In genomic region chr11:40251131-40251530, GRCm38 (mm10) we compare ENCODE assay signal across 31 mouse cellular contexts.
"Had no signal": no experiment of that assay in that cellular context is flagged by ENCODE, and none has a peak within 500 bp of the region (broad histone marks: within the 10 kb centered on the region; RNA-seq: fewer than 3 reads in every experiment).

No protein-coding gene starts in this region.

- H3K4me1 ChIP-seq: heart, embryonic 12.5 days; heart, embryonic 13.5 days; heart, embryonic 15.5 days; hindbrain, embryonic 10.5 days; hindbrain, embryonic 12.5 days; hindbrain, embryonic 13.5 days; hindbrain, embryonic 15.5 days; intestine, embryonic 15.5 days; kidney, embryonic 15.5 days had no signal

- H3K27ac ChIP-seq: heart, embryonic 13.5 days; heart, embryonic 15.5 days; hindbrain, embryonic 10.5 days; hindbrain, embryonic 12.5 days; hindbrain, embryonic 13.5 days; hindbrain, embryonic 14.5 days; hindbrain, embryonic 15.5 days; hindbrain, postnatal 0 days; intestine, embryonic 15.5 days; kidney, embryonic 15.5 days; kidney, postnatal 0 days; layer of hippocampus, adult 2 months; left cerebral cortex, adult 2 months had no signal

- DNase-seq: heart, postnatal 10 days; heart, postnatal 14 days; heart, postnatal 36 days; heart, postnatal 4 days; kidney, adult 11 months; kidney, adult 18-20 months; kidney, adult 2 months; kidney, adult 8-10 months; kidney, adult 9 months; kidney, postnatal 10 days; kidney, postnatal 14 days; kidney, postnatal 25 days; kidney, postnatal 36 days; kidney, postnatal 4 days; layer of hippocampus, adult 9-11 months; layer of hippocampus, postnatal 36 days had no signal

- H3K27me3 ChIP-seq: heart, embryonic 12.5 days; heart, embryonic 13.5 days; heart, embryonic 15.5 days; hindbrain, embryonic 12.5 days; hindbrain, embryonic 13.5 days; hindbrain, embryonic 15.5 days; intestine, embryonic 15.5 days; kidney, embryonic 15.5 days had no signal

- H3K36me3 ChIP-seq: heart, embryonic 12.5 days; heart, embryonic 13.5 days; heart, embryonic 15.5 days; hindbrain, embryonic 10.5 days; hindbrain, embryonic 12.5 days; hindbrain, embryonic 13.5 days; hindbrain, embryonic 15.5 days; intestine, embryonic 15.5 days; kidney, embryonic 15.5 days had no signal

- H3K4me2 ChIP-seq: heart, embryonic 11.5 days; heart, embryonic 12.5 days; heart, embryonic 13.5 days; heart, embryonic 15.5 days; hindbrain, embryonic 12.5 days; hindbrain, embryonic 13.5 days; hindbrain, embryonic 14.5 days; hindbrain, embryonic 15.5 days; intestine, embryonic 15.5 days; kidney, embryonic 15.5 days had no signal

- H3K4me3 ChIP-seq: heart, embryonic 12.5 days; heart, embryonic 13.5 days; heart, embryonic 15.5 days; hindbrain, embryonic 10.5 days; hindbrain, embryonic 12.5 days; hindbrain, embryonic 13.5 days; hindbrain, embryonic 15.5 days; intestine, embryonic 15.5 days; kidney, embryonic 15.5 days; layer of hippocampus, adult 2 months; left cerebral cortex, adult 2 months had no signal

- H3K9ac ChIP-seq: heart, embryonic 12.5 days; heart, embryonic 13.5 days; heart, embryonic 15.5 days; hindbrain, embryonic 12.5 days; hindbrain, embryonic 13.5 days; hindbrain, embryonic 14.5 days; hindbrain, embryonic 15.5 days; intestine, embryonic 15.5 days; kidney, embryonic 15.5 days had no signal

- H3K9me3 ChIP-seq: heart, embryonic 12.5 days; heart, embryonic 13.5 days; heart, embryonic 15.5 days; hindbrain, embryonic 10.5 days; hindbrain, embryonic 12.5 days; hindbrain, embryonic 13.5 days; hindbrain, embryonic 15.5 days; intestine, embryonic 15.5 days; kidney, embryonic 15.5 days had no signal
